Mouse (Mus musculus): ENCODE results near the gene Ptprg.

The Ptprg gene

DNA sequence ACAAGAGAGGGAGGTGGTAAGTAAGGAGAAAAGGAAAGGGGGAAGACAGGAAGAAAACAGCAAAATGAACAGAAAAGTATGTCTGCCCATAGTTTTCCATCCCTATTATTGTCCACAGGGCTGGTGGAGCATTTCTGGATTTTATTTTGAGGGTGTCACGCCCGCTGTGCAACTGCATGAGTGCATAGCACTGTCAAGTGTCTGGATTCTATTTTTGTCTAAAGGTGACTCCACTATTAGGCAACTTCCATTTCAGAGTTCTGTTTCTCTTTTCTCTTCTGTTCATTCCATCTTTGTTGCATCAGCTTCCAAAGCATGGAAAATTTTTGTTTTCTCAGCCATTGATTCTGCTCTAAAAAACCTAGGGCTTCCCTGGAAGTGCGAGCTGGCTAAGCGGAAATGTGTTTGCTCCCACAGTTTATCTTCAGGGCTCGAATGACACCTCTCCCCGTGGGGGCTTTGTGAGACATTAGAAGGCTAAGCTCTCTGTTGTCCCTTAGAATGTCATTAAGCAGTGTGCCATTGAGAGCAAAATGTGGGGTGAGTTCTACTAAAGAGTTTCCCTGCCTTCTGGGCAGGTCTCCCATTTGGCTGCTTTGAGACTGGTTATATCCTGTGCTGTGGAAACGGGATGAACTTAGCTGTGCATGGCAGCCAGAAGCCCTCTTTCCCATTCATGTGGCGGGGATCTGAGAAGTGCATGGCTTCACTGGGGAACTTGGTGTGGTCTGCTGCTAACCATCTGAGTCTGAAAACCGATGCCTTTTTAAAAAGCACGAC, 330.0 kb downstream of the Ptprg start:
- DNase-seq (ENCODE audit: low spot score): no peak

DNA sequence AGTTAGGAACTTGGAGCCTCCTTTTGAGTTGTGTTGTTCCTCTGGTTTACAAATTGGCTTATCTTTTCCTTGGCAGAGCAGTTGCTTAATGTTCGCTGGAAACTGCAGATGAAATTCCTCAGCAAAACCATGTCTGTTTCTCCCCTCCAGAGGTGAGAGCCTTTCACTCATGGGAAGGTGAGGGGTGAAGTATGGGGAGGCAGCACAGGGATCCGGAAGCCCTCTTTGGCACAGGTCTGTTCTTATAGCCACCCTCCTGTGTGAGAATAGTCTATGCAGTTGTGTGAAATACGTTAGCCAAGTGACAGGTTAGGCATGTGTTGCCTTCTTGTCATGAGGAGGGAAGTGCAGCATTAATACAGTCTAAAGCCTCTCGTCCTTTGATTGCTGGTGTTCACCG, 330.7 kb downstream of the Ptprg start:
- no peak for DNase-seq (ENCODE audit: low spot score)

- no peak for DNase-seq (ENCODE audit: low spot score)
Measured at GRCm38 (mm10) chr14:11886417-11886816, 333.1 kb downstream of the Ptprg start.

GRCm38 (mm10) chr14:11890890-11891289, 337.6 kb downstream of the Ptprg start:
- no peak for DNase-seq (ENCODE audit: low spot score)

DNA sequence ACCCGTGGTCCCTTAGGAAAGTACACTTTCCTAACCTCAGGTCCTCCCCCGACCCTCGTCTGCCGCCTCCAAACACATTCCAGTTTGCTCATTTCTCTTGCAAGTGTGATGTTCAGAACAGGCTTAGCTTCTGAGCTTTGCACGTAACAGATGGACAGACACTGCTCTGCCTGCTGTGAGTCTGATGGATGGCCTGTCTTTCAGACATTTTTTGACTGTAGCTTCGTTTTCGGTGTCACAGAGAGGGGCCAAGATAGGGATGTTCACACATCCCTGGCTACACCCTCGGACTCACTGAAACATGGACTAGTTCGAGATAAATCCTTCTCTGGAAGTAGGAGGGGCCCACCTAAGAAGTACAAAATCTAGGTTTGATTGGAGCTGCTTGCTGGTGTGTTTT, 339.3 kb downstream of the Ptprg start:
- DNase-seq (ENCODE audit: low spot score): no peak

DNA sequence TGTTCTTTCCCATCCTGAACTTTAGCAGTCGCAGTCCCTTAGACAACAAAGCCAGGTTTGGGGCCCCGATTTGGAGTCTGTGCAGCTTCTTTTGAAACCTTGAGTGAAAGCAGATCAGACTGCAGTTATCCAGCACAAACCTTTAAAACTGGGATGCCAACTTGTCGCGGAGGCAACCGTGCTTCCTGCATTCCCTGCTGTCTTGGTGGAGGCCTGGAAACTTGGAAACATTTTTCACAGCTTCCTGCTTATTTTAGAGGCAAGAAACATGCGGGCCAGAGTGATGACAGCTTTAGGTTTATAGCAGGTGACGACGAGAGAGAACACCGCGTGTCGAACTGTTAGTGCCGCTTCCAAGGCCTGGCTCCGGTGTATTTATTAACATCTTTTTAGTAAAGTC, 342.2 kb downstream of the Ptprg start:
- DNase-seq (ENCODE audit: low spot score): no peak

DNA sequence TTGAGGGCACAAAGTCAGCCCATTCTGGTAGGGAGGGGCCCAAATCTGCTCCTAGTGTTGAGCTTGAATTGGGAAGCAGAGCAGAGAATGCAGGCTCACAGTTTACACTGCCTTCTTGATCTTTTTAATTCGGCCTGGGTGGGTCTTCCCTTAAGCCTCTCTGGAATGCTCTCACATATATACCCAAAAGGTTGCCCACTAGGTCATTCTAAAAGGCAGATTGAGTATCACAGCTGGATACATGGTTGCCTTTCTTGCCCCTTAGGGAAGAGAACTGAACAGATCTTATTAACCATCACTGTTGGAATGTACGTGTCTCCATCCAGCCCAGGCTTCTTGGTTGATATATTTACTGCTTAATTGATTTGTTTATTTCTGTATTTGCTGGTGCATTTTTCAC, 349.5 kb downstream of the Ptprg start:
- DNase-seq (ENCODE audit: low spot score): no peak

DNA sequence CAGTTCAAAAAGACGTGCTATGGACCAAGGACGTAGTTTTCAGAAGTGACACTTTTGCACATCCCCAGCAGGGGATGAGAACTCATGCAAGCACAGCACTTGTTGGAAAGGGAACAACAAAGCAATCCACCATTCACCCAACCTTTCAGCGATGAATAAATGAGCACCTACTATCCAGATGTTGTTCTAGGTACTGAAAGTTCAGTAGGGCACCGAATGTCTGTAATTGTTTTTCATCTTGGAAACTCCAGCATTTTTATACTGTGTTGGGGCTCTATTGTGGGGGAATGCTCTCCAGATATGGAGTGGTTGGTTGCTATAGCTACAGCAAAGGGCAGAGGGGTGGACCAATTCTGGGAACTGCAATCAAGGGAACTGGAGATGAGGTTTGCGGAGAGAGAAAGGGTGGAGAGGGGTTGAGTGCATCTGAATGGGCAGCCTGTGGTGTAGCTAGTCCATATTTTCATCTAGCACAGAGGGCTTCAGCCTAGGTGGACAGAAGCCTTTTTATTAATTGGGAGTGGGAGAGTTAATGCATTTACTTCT, 352.9 kb downstream of the Ptprg start:
- DNase-seq (ENCODE audit: low spot score): no peak

- DNase-seq (ENCODE audit: low spot score): no peak
Measured at GRCm38 (mm10) chr14:11912253-11912652, 358.9 kb downstream of the Ptprg start.

DNA sequence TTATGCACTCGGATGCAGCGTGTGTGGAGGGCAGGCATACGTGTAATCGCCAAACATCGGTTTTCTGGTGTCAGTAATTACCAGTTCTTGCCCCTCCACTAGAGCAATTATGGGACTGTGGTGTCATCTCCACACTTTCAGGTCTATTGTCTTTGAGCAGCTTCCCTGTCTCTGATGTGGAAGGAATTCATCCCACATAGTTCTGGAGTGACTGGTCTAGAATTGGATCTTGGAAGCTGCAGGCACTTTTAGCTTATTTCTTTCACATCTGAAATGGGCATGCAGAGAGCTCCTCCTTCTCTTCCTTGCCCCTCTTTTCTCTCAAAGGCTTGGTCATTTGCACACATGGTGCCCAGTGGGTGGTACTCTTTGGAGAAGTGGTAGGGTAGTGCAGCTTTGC, 363.9 kb downstream of the Ptprg start:
- no peak for DNase-seq (ENCODE audit: low spot score)

GRCm38 (mm10) chr14:11928545-11928944, 375.2 kb downstream of the Ptprg start:
- DNase-seq (ENCODE audit: low spot score): no peak

GRCm38 (mm10) chr14:11932517-11932916, 379.2 kb downstream of the Ptprg start:
- DNase-seq (ENCODE audit: low spot score): no peak

DNA sequence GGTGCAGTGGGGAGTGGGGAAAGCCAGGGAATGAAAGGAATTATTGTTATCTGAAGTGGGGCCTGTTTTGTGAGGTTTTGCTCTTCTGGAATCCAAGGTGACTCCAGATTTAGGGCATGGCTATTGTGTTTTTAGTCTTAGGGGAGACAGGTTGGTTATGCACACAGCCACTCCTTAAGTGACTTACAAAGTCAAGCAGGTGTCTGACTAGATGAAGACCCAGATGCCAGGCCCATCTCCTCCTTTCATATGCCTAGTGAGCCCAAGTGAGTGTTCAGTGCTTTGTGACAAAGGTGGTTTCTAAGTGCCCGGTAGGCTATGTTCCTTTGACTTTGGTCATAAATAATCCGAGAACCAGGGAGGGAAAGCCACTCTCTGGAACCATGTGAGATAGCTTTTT, 381.2 kb downstream of the Ptprg start:
- no peak for DNase-seq (ENCODE audit: low spot score)

GRCm38 (mm10) chr14:11935281-11935680, 381.9 kb downstream of the Ptprg start:
- no peak for DNase-seq (ENCODE audit: low spot score)

DNA sequence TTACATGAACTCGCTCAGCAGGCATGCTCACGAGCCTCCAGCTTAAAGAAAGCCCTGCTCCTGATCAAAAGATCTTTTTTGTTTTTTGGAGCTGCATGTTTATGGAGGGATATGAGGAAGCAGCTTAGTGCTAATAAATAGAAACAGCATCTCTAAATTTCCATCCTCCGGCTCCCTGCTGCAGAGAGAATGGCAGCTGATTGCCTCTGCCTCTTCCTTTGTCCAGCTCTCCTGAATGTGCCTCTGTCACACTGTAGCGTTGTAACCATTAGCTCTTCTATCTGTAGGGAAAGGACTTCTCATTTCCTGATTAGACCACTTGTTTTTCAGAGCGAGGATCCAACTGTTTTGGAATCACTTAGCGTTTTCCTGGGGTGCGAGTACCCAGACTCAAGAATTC, 382.4 kb downstream of the Ptprg start:
- no peak for DNase-seq (ENCODE audit: low spot score)

DNA sequence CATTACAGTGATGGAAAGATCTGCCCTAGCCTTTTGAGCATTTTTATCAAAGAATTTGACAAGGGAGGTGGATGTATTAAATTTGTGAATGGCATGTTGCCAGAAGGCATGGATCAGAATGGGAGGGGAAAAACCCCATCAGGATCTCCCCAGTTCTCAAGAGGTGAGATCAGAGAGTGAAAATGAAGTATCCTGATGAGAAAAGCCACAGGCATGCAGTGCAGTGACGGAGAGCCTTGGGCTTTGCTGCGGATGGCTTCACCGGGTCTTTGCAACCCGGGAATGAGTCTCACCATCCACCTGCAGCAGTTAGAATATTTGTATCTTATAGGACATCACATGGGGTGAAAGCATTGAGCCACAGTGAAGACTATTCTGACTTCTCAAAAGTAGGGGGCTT, 385.6 kb downstream of the Ptprg start:
- no peak for DNase-seq (ENCODE audit: low spot score)

DNA sequence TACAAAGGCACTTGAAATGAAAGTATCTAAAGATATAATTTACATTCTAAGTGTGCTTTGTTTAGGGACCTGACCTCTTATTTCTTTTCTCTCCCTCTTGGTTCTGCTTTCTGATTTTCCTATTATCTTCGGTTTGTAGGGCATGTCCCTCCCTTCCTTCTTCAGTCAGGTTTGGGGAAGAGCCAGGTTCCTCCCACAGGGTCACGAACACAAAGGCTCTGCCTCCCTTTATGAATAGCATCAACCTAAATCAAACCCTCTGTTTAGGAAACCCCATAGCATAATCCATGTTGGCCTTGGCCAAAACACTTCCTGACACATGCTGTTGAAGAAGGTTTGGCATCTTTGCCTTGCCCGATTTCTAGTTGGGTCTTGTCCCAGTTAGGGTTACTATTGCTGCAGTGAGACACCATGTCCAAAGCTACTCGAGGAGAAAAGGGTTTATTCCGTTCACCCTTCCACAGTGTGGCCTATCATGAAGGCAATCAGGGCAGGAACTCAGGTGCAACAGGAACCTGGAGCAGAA, 388.7 kb downstream of the Ptprg start:
- DNase-seq (ENCODE audit: low spot score): no peak

GRCm38 (mm10) chr14:11950379-11950778, 397.0 kb downstream of the Ptprg start:
- DNase-seq (ENCODE audit: low spot score): no peak

GRCm38 (mm10) chr14:11955020-11955882, 401.9 kb downstream of the Ptprg start:
- no peak for DNase-seq (ENCODE audit: low spot score)

DNA sequence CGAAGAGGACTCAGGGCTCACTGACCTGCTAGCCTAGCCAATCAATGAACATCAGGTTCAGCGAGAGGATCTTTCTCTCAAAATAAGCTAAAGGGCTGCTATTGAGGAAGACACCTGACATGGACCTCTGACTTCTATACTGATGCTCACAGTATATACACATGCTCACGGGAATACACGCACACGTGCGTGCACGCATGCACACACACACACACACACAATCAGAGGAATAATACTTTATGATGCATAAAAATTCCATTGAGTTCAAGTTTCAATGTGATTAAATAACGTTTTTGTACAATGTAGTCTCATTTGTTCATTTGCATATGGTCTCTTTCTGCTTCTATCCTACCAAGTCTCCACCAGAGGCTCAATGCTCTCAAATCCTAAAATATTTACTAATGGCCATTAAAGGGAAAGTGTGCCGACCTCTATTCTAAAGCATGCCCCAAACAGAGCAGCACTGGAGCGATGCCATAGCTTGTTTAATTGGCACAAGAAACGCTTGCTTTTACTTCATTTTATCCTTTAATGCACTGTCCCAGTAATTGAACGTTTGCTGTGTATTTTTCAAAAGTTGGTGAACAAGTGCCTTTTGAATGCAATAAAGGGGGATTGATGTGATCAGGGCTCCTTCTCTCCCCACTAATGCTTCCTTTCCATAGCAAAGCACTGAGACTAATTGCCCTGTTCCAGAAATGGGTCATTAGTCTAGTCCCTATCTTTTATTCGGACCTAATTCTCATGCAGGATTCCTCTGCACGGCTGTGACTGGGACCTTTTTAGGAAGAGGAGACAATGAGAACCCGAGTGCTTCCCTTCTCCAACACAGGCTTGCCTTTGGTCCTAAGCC, 407.2 kb downstream of the Ptprg start:
- DNase-seq (ENCODE audit: low spot score): no peak

DNA sequence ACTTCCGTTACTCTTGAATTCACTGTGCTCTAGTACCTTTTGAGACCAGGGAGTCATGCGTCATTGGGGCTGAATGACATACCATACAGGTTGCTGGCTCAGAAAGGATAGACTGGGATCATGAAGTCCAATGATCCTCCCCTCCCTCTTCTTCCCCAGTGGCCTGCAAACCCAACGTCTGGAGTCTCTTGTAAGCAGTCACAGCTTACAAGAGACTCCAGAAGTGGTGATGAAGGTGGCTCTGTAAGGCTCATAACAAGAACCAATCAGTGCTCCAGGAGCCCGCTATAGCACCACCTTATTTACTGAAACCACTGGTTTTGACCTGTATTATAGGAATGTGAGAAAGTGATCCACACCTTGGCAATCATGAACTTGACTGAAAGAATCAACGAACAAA, 408.8 kb downstream of the Ptprg start:
- DNase-seq (ENCODE audit: low spot score): no peak

- no peak for DNase-seq (ENCODE audit: low spot score)
Measured at GRCm38 (mm10) chr14:11962561-11962960, 409.2 kb downstream of the Ptprg start.

Measured in urinary bladder, postnatal 10 days (tissue).